Mouse (Mus musculus): ENCODE results near the gene Asb13. TPM values are rescaled to one million over a fixed set of nuclear protein-coding genes. Genes with fewer than 3 reads are reported as not detected.

The Asb13 gene
- total and polyA plus RNA-seq, 3 experiments: 2.6 to 6.0 TPM; not detected in 1

- Histone ChIP-seq H3K79me2 (ENCODE audit: control insufficient read depth, insufficient read depth, low read length, poor library complexity) (no peaks in the 10 kb centered on the region), H3K4me3 (ENCODE audit: control insufficient read depth in 1 of 2, insufficient read depth in 1 of 2, low read depth in 2 of 2, low read length in 2 of 2) (no peak overlapping the region), H3K27ac (ENCODE audit: control insufficient read depth, low read depth, low read length) (no peak overlapping the region), H3K9me3 (replicated peaks; ENCODE audit: insufficient read depth, low read length) (no peaks in the 10 kb centered on the region), H3K36me3 (ENCODE audit: control insufficient read depth in 1 of 2, insufficient read depth in 2 of 2, low read length in 2 of 2) (no peaks in the 10 kb centered on the region), H3K4me1 (ENCODE audit: control insufficient read depth in 1 of 2, insufficient read depth in 2 of 2, low read length in 2 of 2) (no peaks in the 10 kb centered on the region), H3K27me3 (ENCODE audit: control insufficient read depth in 1 of 2, insufficient read depth in 2 of 2, low read length in 2 of 2) (peaks cover 0 to 2% of the 10 kb centered on the region in 2 experiments; a peak in 2 of 4 replicates), H3K9ac (ENCODE audit: control insufficient read depth, low read depth, low read length, poor library complexity, severe bottlenecking) (no peak overlapping the region)
- DNase-seq (ENCODE audit: low read depth, low spot score): no peak
- TF ChIP-seq MXI1 (IDR thresholded peaks at IDR 0.05; ENCODE audit: low read depth, low read length) (no peak), ZMIZ1 (IDR thresholded peaks at IDR 0.05; ENCODE audit: low read depth, low read length) (no peak), E2F4 (IDR thresholded peaks at IDR 0.05; ENCODE audit: borderline replicate concordance, low read depth, low read length) (no peak), GABPA (IDR thresholded peaks at IDR 0.05; ENCODE audit: low read depth, low read length) (no peak), HCFC1 (IDR thresholded peaks at IDR 0.05; ENCODE audit: low read depth, low read length) (no peak), ZC3H11A (IDR thresholded peaks at IDR 0.05; ENCODE audit: low read depth, low read length) (no peak), KAT2A (conservative IDR thresholded peaks at IDR 0.05; ENCODE audit: low read depth, low read length) (no peak), CTCF (IDR thresholded peaks at IDR 0.05 in 2 of 3, conservative IDR thresholded peaks at IDR 0.05 in 1 of 3; ENCODE audit: control insufficient read depth in 1 of 3, insufficient read depth in 1 of 3, low read depth in 2 of 3, low read length in 3 of 3, poor library complexity in 1 of 3, severe bottlenecking in 1 of 3) (no peak), MAZ (IDR thresholded peaks at IDR 0.05; ENCODE audit: low read depth, low read length) (no peak), CHD2 (IDR thresholded peaks at IDR 0.05; ENCODE audit: low read length) (no peak), NRF1 (IDR thresholded peaks at IDR 0.05; ENCODE audit: insufficient read depth, low read depth, low read length, poor library complexity, severe bottlenecking) (no peak), ELF1 (IDR thresholded peaks at IDR 0.05; ENCODE audit: low read depth, low read length) (no peak), USF1 (IDR thresholded peaks at IDR 0.05; ENCODE audit: low read depth, low read length) (no peak), POLR2AphosphoS5 (IDR thresholded peaks at IDR 0.05; ENCODE audit: borderline replicate concordance, low read depth, low read length) (no peak), ETS1 (IDR thresholded peaks at IDR 0.05; ENCODE audit: low read depth, low read length) (no peak), MEF2A (IDR thresholded peaks at IDR 0.05; ENCODE audit: extremely low read depth, insufficient replicate concordance, low read depth, low read length, poor library complexity, severe bottlenecking) (no peak), CHD1 (IDR thresholded peaks at IDR 0.05; ENCODE audit: low read depth, low read length) (no peak), ZKSCAN1 (IDR thresholded peaks at IDR 0.05; ENCODE audit: low read depth, low read length) (no peak), SIN3A (IDR thresholded peaks at IDR 0.05; ENCODE audit: low read length) (no peak), NELFE (IDR thresholded peaks at IDR 0.05; ENCODE audit: low read depth, low read length) (no peak)
Measured at GRCm38 (mm10) chr13:3686306-3686705, 52.5 kb downstream of the Asb13 start.

Measured in MEL (cell line).